Mouse (Mus musculus): ENCODE data around the gene Usp2. TPM values are rescaled to one million over a fixed set of nuclear protein-coding genes. Genes with fewer than 3 reads are reported as not detected.
A peak's percentile ranks its signal among the peaks of the same experiment; 100 is the strongest.
"Not testable (repeated sequence)": the region's sequence is repeated elsewhere in the genome, so short reads cannot be mapped to it uniquely, and the experiment has no call there.

Gene Usp2
- total RNA-seq, 2 experiments from 2014 or later, result 41.7 to 47.2 TPM

DNA sequence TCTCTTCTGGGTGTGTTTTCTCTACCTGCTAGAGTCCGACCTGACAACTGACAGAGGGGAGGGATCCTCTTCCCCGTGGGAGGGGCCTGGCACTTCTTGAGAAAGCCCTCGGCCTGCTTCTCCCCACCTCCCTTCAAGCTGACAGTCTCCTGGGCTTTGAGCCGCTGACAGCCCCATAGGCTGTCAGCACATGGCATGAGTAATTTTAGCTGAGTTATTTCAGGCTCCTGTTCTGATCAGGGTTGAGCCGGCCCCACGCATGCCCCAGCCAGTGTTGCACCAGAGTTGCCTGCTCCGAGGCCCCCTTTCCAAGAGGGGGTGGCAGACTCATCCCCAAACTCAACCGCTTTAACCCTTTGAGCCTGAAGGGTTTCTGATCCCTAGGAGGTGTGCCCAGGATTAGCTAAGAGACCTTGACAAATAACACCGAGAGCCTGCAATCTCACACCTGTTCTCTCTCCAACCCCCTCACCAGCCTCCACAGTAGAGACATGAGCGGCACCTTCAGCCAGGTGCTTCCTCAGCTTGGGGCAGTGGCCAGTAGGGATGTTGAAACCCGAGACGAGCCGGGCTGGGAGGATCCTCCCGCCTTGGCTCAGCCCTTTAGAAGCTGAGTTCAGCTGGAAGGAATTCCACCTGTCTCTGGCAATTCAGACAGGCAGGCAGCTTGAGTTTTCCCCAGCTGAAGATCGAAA lies 21.1 kb downstream of the Usp2 start:
- DNase-seq (ENCODE audit: low spot score in 2 of 2), result no peak

DNA sequence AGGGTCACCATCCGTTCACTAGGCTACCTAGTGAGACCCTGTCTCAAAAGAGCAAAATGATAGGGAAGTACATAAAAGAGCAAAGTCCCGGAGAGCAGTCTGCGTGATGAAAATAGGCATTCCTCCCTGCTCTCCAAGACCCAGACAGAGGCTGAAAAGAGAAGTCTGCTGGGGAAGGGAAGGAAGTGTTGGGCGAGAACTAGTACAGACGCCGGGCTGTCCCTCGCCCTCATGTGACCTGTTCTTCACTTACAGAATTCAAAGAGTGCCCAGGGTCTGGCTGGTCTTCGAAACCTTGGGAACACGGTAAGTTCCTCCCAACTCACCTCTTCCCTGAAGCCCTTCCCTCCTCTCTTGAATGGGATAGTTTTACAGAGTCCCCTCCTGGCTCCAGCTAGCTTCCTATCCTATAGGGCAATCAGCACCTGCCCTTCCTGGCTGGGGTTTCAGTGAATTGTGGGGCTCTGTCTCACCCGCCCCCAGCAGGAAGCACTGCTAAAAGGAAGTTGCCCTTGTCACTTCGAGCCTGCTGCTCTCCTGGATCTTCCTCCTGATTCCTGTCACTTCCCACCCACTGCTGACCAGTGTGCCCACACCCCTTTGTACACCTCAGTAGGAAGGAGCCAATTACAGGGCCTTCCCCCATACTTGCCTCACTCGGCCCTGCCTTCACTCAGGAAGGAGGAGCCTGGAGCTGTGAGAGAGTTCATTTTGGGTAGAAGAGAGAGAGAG lies 22.2 kb downstream of the Usp2 start:
- no peak for DNase-seq (ENCODE audit: low spot score in 2 of 2)

DNA sequence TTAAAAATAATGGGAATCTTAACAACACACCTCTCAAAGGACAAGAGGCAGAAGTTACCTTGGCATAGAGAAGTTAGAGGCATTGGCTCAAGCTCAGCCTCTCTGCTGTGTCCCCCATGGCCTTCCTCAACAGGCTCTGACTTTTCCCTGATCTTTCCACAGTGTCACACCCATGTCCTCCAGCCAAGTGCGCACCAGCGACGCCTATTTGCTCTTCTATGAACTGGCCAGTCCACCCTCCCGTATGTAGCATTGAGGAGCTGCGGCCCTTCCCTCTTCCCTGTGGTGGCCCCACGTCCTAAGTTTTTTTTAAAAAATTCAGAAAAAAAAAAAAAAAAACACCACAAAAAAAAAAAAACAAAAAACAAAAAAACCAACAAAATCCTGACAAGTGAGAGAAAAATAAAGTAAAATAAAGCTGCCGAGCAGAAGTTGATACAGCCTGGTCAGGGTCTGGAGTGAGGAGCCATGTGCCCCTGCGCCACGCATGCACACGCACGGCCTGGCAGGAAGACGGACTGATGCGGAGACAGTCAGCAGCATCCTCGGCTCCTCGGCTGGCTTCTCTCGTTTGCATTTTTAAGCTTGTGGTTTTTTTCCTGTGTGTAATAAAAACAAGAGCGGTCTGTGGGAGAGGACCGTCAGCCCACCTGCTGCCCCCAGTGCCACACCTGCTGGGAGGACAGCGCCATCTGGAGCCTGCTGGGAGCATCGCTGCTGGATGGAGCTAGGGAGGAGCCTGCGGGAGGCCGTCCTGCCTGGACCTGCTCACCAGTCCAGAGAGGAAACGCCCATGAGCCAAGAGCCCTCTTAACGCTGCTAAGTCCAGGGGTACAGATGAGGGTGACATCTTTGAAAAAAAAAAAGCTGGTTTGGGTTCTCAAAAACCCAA lies 27.0 kb downstream of the Usp2 start:
- peak; percentile 86 to 91 for DNase-seq (ENCODE audit: low spot score in 2 of 2)

DNA sequence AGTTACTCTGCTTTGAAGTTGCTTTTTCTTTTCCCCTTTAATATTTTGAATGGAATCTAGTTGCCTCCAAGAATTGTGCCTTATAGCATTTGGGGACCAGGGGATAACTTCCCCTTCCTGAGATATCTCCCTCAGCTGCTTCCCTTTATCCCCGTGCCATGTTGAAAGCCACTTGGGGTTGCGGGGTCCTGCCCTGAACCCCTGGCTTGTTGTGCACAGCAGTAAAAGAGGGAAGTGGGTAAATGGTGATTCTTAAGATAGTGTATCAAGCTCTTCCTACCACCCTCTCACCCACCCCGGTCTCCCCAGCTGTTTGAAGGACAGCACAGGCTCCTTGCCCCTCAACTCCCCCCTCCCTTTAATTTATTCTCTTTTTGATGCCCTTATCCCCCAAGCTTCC lies 27.9 kb downstream of the Usp2 start:
- DNase-seq (ENCODE audit: low spot score in 2 of 2), result no peak

DNA sequence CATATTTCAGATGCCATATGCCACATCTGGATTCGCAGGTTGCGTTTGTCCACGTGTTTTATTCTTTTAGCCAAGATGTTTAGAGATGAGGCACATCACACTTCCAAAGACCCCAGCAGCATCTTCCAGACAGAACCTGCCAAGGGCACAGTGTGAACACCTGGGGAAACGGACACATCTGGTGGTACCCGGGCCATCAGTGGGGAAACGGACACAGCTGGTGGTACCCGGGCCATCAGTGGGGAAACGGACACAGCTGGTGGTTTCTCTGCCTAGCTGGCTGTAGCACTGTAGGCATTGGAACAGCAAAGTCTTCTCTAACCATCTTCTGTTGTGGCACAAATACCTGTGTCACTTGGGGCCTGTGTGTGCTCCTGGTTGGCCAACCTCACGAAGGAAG lies 29.0 kb downstream of the Usp2 start:
- DNase-seq (ENCODE audit: low spot score in 2 of 2), result no peak

DNA sequence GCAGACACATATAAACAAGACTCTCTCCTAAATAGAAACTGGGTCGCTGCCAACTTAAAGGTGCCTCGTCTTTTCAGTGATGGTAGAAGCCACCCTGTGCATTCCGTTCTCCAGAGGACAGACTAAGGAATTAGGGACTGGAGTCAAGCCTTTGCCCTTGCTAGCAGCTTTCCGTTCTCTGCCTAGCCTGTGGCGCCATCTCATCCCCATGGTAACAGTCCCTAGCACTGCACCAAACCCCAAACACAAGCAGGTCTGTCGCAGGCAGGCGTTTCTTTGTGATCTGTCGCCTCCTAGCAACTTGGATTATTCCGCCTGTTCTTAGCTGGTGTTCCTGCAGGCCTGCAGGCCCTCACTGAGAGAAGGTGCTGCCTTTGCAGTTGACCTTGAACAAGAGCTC lies 29.7 kb downstream of the Usp2 start:
- DNase-seq (ENCODE audit: low spot score in 2 of 2), result peak; percentile 61 to 62

DNA sequence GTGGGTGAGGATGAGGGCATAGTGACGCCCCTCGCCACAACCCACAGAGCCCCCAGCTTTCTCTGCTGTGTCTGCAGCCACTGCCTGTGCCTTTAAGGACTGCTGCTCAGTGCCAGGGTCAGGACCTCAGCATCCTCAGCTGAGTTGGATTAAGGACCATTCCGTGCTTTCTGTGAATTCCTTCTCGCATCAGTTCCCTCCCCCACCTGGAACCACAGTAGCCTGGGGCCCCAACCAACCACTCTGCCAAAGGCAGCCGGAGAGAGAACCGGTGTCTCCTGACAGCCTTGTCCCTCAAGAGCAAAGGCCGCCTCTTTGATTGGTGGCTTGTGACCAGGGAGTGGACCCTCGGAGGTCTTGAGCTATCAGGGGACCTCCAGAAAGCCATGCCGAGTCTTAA lies 34.7 kb downstream of the Usp2 start, which contains the start of gene Mfrp:
Gene Mfrp, plus strand, starts transcription at position 240 of the 400 bp plus-strand sequence.
- no peak for DNase-seq (ENCODE audit: low spot score in 2 of 2)

DNA sequence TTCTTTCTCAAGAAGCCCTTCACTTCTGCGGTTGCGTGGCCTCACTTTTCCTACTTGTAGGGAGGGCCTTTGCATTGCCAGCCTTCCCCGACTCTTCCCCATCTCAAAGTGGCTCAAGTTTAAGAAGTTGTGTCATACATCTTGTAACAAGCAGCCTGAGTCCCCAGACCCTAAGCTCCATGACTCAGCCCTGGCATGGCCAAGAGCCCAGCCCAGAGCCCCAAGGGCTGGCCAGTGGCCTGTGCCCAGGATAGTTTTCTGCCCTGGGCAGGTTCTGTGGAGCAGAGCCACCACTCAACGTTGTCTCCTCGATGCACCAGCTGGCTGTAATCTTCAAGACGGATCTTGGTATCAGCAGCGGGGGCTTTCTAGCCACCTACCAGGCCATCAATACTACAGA lies 38.1 kb downstream of the Usp2 start:
- DNase-seq (ENCODE audit: low spot score in 2 of 2), result no peak

DNA sequence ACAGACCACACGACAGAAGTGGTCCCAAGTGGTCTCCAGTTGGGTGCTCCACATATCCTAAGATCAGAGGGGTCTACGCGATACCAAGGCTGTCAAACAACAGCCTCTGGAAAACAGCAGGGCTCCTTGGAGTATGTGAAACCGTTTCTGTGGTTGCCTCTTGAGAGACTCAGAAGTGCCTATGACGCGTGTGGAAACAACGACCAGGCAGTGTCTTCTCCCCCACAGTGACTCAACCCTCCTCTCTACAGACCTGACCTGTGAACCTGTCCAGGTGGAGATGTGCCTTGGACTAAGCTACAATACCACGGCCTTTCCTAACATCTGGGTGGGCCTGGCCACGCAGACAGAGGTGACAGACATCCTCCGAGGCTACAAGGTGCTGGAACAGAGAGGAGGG lies 39.0 kb downstream of the Usp2 start:
- DNase-seq (ENCODE audit: low spot score in 2 of 2), result no peak

DNA sequence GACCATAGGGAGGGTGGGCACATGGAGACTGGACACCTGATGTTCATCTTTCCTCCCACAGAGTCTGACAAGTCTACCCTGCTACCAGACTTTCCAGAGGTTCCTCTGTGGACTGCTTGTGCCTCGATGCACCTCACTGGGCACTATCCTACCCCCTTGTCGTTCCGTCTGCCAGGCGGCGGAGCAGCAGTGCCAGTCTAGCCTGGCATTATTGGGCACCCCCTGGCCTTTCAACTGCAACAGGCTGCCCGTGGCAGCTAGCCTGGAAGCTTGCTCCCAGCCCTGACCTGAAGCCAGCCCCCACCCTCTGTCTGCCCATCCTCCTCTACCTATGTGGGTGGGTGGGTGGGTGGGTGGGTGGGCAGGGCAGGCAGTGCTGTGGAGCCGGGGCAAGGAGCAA lies 39.4 kb downstream of the Usp2 start:
- no peak for DNase-seq (ENCODE audit: low spot score in 2 of 2)

DNA sequence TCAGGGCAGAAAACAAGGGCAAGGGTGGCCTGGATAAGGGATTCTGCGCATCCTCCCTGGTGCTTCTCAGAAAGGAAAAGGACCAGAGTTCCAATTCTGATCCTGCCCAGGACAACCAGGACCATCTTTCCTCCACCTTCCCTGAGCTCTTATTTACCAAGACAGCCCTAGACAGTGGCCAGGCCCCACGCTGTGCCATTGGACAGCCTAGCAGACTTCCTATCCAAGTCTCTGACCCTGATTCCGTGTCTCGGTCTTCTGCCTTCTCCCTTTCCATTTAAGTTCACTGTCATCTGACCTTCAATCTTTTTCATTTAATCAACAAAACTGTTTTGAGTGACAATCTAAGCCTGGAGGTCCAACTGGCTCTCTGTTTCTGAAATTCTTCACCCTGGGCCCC lies 39.8 kb downstream of the Usp2 start:
- no peak for DNase-seq (ENCODE audit: low spot score in 2 of 2)

DNA sequence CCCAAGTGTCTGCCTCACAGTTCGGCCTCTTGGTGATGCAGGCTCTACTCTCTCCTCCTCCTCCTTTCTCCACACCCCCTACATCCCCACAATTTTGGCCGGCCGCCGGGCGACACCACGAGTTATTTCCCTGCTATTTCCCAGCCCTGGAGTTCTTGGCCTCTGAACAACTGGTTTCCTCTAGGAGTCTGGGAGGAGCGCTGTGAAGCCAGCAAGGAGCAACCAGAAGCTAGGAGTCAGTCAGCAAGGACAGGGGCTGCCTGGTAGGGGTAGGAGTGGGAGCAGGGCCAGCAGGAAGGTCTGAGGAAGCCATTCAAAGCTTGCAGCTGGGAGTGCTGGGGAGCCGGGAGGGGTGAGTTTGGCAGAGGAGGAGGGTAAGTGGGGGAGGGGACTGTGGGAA lies 40.3 kb downstream of the Usp2 start, which contains the start of gene C1qtnf5:
Gene C1qtnf5, plus strand, starts transcription at position 136 of the 400 bp plus-strand sequence.
- DNase-seq (ENCODE audit: low spot score in 2 of 2), result peak; percentile 84

DNA sequence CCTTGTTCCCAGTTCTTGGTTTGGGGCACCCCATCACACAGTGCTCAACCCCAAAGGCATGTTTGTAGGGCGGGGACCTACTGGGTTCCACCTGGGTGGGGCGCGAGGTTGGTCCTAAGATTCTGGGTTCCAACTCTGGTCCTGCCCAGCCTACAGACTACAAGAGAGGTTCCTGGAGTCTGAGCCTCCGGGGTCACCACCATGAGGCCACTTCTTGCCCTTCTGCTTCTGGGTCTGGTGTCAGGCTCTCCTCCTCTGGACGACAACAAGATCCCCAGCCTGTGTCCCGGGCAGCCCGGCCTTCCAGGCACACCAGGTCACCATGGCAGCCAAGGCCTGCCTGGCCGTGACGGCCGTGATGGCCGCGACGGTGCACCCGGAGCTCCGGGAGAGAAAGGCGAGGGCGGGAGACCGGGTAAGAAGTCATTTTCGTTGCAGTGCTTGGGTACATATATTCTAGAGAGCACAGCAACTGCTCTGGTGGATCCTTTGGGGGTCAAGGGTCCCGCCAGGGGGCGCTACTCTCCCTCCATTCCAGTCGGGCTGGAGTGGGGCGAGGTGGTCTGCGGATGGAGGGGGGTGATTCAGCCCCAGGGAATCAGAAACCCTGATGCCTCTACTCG lies 40.8 kb downstream of the Usp2 start:
- peak; percentile 72 to 81 for DNase-seq (ENCODE audit: low spot score in 2 of 2)

DNA sequence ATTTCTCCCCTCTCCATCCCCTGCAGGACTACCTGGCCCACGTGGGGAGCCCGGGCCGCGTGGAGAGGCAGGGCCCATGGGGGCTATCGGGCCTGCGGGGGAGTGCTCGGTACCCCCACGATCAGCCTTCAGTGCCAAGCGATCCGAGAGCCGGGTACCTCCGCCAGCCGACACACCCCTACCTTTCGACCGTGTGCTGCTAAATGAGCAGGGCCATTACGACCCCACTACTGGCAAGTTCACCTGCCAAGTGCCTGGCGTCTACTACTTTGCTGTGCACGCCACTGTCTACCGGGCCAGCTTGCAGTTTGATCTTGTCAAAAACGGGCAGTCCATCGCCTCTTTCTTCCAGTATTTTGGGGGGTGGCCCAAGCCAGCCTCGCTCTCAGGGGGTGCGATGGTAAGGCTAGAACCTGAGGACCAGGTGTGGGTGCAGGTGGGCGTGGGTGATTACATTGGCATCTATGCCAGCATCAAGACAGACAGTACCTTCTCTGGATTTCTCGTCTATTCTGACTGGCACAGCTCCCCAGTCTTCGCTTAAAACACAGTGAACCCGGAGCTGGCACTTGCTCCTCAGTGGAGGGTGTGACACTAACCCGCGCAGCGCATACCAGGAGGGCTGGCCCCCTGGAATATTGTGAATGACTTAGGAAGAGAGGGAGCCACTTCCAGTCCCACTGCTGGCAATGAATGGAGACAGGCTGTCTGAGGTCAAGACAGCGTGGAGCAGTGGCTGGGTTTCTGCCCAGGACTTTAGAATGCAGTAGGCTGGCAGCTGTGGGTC lies 41.6 kb downstream of the Usp2 start:
- no peak for DNase-seq (ENCODE audit: low spot score in 2 of 2)

DNA sequence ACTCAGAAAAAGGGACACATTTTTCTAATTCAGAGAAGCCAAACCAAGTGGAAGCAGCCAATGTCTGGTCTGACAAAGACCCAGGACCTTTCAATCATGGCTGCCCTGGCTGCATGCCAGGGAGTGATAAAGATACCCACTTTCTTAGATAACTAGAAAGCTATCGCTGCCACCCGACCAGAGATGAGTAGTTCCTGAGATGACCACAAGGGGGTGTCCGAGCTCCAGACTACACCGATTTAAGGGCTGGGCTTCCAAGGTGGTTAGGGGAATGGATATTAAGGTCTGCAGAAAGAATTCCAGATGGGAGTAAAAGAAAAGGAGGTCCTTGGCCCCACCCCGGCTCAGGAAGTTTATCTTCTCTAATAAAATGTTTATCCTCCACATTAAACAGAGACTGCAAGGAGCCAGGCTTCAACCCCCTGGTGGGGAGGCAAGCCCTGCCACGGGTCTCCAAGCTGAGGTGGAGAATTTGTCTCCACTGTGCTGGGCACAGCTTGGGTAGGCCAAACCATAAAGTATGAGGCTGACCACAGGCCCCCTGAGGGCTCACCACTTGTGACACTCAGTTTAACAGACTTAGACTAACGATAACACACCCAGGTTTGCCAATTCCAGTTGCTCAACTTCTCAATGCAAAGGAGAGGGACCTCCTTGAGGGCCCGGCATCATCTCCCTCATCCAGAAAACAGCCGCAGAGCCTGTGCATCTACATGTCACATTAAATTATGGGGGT lies 42.7 kb downstream of the Usp2 start:
- DNase-seq (ENCODE audit: low spot score in 2 of 2), result peak; percentile 86 to 88

DNA sequence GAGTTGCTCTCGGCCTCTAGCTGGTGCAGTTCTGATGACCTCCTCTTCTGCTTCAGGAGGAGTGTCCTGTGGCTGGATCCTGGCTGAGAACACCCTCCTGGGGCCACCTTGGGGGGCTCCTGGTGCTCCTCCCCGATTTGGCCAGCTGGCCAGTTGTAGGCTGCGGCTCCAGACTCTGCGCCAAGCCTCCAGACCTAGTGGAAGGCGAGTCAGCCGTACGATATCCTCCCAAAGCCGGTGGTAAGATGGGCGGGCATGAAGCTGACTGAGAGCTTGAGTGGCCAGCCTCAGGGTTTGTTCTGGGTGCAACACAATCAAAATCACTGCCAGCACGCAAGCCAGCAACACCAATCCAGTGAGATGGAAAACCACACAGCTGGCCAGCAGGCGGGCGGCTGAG lies 45.1 kb downstream of the Usp2 start:
- DNase-seq (ENCODE audit: low spot score in 2 of 2), result not testable (repeated sequence)

DNA sequence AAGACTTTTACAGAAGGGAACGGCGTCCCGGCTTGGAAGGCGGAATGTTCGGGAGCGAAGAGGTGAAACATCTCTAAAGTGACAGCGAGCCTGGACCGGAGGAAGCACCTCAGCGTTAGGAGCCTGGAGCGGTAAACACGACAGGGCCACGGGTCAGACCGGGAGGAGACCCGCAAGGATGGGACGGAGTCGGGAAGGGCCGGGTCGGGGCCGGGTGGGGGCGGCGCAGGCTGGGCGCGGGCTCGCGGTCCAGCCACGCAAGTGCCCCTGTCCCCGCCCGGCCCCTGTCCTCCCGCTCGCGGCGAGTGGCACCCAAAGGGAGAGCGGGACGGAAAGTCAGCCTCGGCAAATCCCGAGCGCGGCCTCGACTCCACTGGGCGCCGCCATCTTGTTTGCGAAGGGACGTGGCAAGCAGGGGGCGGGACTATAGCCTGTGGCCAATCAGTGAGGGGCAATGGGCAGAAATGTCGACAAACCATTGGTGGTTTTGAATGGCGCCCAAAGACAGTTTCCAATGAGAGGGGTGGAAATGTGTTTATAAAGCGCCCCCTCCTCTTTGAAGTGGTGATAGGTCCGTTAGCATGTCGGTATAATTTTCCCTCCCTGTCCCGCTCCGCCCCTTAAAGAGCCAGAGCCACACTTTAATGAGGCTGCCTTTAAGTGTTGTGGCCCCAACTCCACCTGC lies 46.4 kb downstream of the Usp2 start, which contains the start of the genes Gm49380 and Rnf26:
Gene Gm49380, minus strand, starts transcription at position 396 of the 685 bp plus-strand sequence.
Gene Rnf26, minus strand, starts transcription at position 413 of the 685 bp plus-strand sequence.
- peak; percentile 97 to 98 for DNase-seq (ENCODE audit: low spot score in 2 of 2)

DNA sequence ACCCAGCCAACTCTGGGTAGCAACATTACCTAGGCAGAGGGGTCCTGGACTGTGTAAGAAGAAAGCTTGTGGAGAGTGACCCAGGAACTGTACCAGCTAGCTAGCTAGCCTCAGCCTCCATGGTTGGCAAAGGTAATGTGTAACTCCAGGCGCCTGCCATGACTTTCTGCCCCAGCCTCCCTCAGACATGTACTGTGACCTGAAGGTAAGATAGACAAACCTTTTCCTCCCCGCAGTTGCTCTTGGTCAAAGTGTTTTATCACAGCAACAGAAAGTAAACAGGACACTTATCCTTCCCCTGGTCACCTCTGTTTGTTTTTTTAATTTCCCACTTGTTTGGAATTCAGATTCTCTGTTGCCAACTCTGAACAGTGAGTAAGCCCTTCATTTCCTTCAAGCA lies 47.6 kb downstream of the Usp2 start:
- no peak for DNase-seq (ENCODE audit: low spot score in 2 of 2)

DNA sequence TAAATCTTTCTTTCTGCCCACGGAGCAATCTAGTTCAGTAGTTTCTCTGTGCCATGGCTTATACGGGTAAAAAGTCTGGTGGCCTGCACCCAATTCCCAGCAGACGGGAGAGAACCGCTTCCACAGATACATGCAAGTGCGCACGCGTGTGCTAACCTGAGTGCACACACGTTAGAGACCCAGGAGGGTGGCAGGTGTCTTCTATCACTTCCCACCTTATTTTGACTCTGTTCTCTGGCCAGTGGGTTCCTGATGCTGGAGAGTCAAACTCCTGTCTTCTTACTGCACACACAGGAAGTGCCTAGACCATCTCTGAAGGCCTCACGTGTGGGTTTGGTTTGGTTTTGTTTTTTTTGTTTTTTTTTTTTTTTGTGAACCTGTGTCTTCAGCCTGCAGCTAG lies 48.8 kb downstream of the Usp2 start:
- DNase-seq (ENCODE audit: low spot score in 2 of 2), result no peak

Data from layer of hippocampus, postnatal 10 days (tissue).